Mouse (Mus musculus): ENCODE results near the gene Cdc16. TPM values are rescaled to one million over a fixed set of nuclear protein-coding genes. Genes with fewer than 3 reads are reported as not detected.

Cdc16 gene
- polyA plus RNA-seq, 1 experiment = 51.5 TPM

- no peak overlapping the region for H3K4me2 ChIP-seq (ENCODE audit: low read depth)
- H3K79me2 ChIP-seq (ENCODE audit: control insufficient read depth, insufficient read depth) = peaks cover 28% of the 10 kb centered on the region
- no peak for TF ChIP-seq MAX (IDR thresholded peaks at IDR 0.05; ENCODE audit: low read depth)
- no peak for TF ChIP-seq POLR2AphosphoS2 (IDR thresholded peaks at IDR 0.05; ENCODE audit: insufficient read length, low read depth)
Observed at GRCm38 (mm10) chr8:13756480-13756879, 996 bp upstream of the Cdc16 start.

GRCm38 (mm10) chr8:13757805-13758727, 590 bp downstream of the Cdc16 start:
- peak overlapping the region; percentile 91 for H3K4me2 ChIP-seq (ENCODE audit: low read depth)
- peak overlapping the region; percentile 84 for H3K4me3 ChIP-seq
- TF ChIP-seq TCF12 (IDR thresholded peaks at IDR 0.05; ENCODE audit: insufficient read depth, poor library complexity, severe bottlenecking) (no peak), USF1 (IDR thresholded peaks at IDR 0.05; ENCODE audit: low read depth) (no peak)
- no peaks in the 10 kb centered on the region for H3K27me3 ChIP-seq (ENCODE audit: control insufficient read depth, insufficient read depth, insufficient read length)
- peaks cover 23% of the 10 kb centered on the region for H3K36me3 ChIP-seq (ENCODE audit: control insufficient read depth, insufficient read depth)
- H3K79me2 ChIP-seq (ENCODE audit: control insufficient read depth, insufficient read depth) = peaks cover 28% of the 10 kb centered on the region
- H3ac ChIP-seq (ENCODE audit: control insufficient read depth, insufficient read length) = peak overlapping the region; percentile 53

More at GRCm38 (mm10) chr8:13756480-13756879, 996 bp upstream of the Cdc16 start:
- Histone ChIP-seq H3ac (ENCODE audit: control insufficient read depth, insufficient read length) (no peak overlapping the region), H3K36me3 (ENCODE audit: control insufficient read depth, insufficient read depth) (peaks cover 7% of the 10 kb centered on the region), H3K4me3 (peak overlapping the region; percentile 84), H3K27me3 (ENCODE audit: control insufficient read depth, insufficient read depth, insufficient read length) (no peaks in the 10 kb centered on the region)

- H3ac ChIP-seq (ENCODE audit: control insufficient read depth, insufficient read length) = no peak overlapping the region
- no peaks in the 10 kb centered on the region for H3K27me3 ChIP-seq (ENCODE audit: control insufficient read depth, insufficient read depth, insufficient read length)
- H3K4me2 ChIP-seq (ENCODE audit: low read depth) = no peak overlapping the region
- H3K79me2 ChIP-seq (ENCODE audit: control insufficient read depth, insufficient read depth) = no peaks in the 10 kb centered on the region
- H3K4me3 ChIP-seq = no peak overlapping the region
- TF ChIP-seq POLR2A (IDR thresholded peaks at IDR 0.05; ENCODE audit: insufficient read length, low read depth) (no peak), TCF3 (IDR thresholded peaks at IDR 0.05; ENCODE audit: insufficient read length, low read depth) (no peak), MYOD1 (IDR thresholded peaks at IDR 0.05; ENCODE audit: control insufficient read depth in 1 of 3, insufficient read length in 2 of 3, low read depth in 2 of 3) (no peak), TCF12 (IDR thresholded peaks at IDR 0.05; ENCODE audit: insufficient read depth, poor library complexity, severe bottlenecking) (no peak)
- H3K36me3 ChIP-seq (ENCODE audit: control insufficient read depth, insufficient read depth) = peaks cover 83% of the 10 kb centered on the region
Observed at GRCm38 (mm10) chr8:13769206-13769605, 11.7 kb downstream of the Cdc16 start.

GRCm38 (mm10) chr8:13780536-13780935, 23.1 kb downstream of the Cdc16 start:
- H3K4me3 ChIP-seq = no peak overlapping the region
- TF ChIP-seq SRF (IDR thresholded peaks at IDR 0.05; ENCODE audit: control insufficient read depth, insufficient read length, low read depth) (no peak), REST (IDR thresholded peaks at IDR 0.05; ENCODE audit: insufficient read depth, insufficient read length) (no peak), USF1 (IDR thresholded peaks at IDR 0.05; ENCODE audit: low read depth) (no peak), CEBPB (IDR thresholded peaks at IDR 0.05; ENCODE audit: insufficient read depth, poor library complexity, severe bottlenecking) (no peak), TCF3 (IDR thresholded peaks at IDR 0.05; ENCODE audit: insufficient read length, low read depth) (no peak), E2F4 (IDR thresholded peaks at IDR 0.05; ENCODE audit: insufficient read depth) (no peak), POLR2AphosphoS2 (IDR thresholded peaks at IDR 0.05; ENCODE audit: insufficient read length, low read depth) (no peak), TCF12 (IDR thresholded peaks at IDR 0.05; ENCODE audit: insufficient read depth, poor library complexity, severe bottlenecking) (no peak), MYOG (IDR thresholded peaks at IDR 0.05; ENCODE audit: control insufficient read depth in 1 of 3, insufficient read depth in 1 of 3, insufficient read length in 2 of 3, low read depth in 2 of 3) (no peak), MYOD1 (IDR thresholded peaks at IDR 0.05; ENCODE audit: control insufficient read depth in 1 of 3, insufficient read length in 2 of 3, low read depth in 2 of 3) (no peak), POLR2A (IDR thresholded peaks at IDR 0.05; ENCODE audit: insufficient read length, low read depth) (no peak), MAX (IDR thresholded peaks at IDR 0.05; ENCODE audit: low read depth) (no peak)
- no peaks in the 10 kb centered on the region for H3K79me2 ChIP-seq (ENCODE audit: control insufficient read depth, insufficient read depth)

GRCm38 (mm10) chr8:13785250-13785763, 27.8 kb downstream of the Cdc16 start, which contains the start of gene Upf3a:
TSS of gene Upf3a (plus strand) at chr8:13785615.
- Histone ChIP-seq H3K36me3 (ENCODE audit: control insufficient read depth, insufficient read depth) (peaks cover 20% of the 10 kb centered on the region), H3ac (ENCODE audit: control insufficient read depth, insufficient read length) (peak within 1 kb of the TSS; percentile 39), H3K4me3 (peak within 1 kb of the TSS; percentile 38), H3K4me2 (ENCODE audit: low read depth) (peak within 1 kb of the TSS; percentile 97), H3K79me2 (ENCODE audit: control insufficient read depth, insufficient read depth) (peaks cover 12% of the 10 kb centered on the region), H3K27me3 (ENCODE audit: control insufficient read depth, insufficient read depth, insufficient read length) (no peaks in the 10 kb centered on the region)
- TF ChIP-seq POLR2AphosphoS2 (IDR thresholded peaks at IDR 0.05; ENCODE audit: insufficient read length, low read depth) (peak; percentile 89), POLR2A (IDR thresholded peaks at IDR 0.05; ENCODE audit: insufficient read length, low read depth) (peak; percentile 84), TCF3 (IDR thresholded peaks at IDR 0.05; ENCODE audit: insufficient read length, low read depth) (no peak), E2F4 (IDR thresholded peaks at IDR 0.05; ENCODE audit: insufficient read depth) (peak; percentile 97), USF1 (IDR thresholded peaks at IDR 0.05; ENCODE audit: low read depth) (no peak), MYOD1 (IDR thresholded peaks at IDR 0.05; ENCODE audit: control insufficient read depth in 1 of 3, insufficient read length in 2 of 3, low read depth in 2 of 3) (peak in 1 of 3 experiments; percentile 20), MYOG (IDR thresholded peaks at IDR 0.05; ENCODE audit: control insufficient read depth in 1 of 3, insufficient read depth in 1 of 3, insufficient read length in 2 of 3, low read depth in 2 of 3) (no peak), TCF12 (IDR thresholded peaks at IDR 0.05; ENCODE audit: insufficient read depth, poor library complexity, severe bottlenecking) (no peak), SRF (IDR thresholded peaks at IDR 0.05; ENCODE audit: control insufficient read depth, insufficient read length, low read depth) (no peak)

More at GRCm38 (mm10) chr8:13780536-13780935, 23.1 kb downstream of the Cdc16 start:
- Histone ChIP-seq H3K4me2 (ENCODE audit: low read depth) (no peak overlapping the region), H3K36me3 (ENCODE audit: control insufficient read depth, insufficient read depth) (peaks cover 51% of the 10 kb centered on the region), H3K27me3 (ENCODE audit: control insufficient read depth, insufficient read depth, insufficient read length) (no peaks in the 10 kb centered on the region), H3ac (ENCODE audit: control insufficient read depth, insufficient read length) (no peak overlapping the region)
